Comparison of ENCODE assay signal across 23 mouse cellular contexts in the genomic region with DNA sequence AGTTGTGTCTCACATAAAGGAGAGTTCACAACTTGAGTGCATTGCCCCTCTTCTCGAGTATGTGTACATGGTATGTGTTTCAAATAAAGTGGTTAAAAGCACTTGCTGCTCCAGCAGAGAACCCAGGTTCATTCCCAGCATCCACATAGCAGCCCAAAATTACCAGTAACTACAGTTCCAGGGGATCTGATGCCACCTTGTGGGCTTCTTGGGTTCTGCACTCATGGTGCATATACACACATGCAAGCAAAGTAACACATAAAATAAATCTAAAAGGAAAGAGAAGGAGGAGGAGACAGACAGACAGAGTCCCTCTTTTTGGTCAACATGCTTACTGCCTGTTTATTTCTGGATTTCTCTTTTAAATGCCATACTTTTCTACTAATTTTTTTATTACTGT. TPM values are rescaled to one million over a fixed set of nuclear protein-coding genes. Genes with fewer than 3 reads are reported as not detected.
DNase-seq lines count a peak whose midpoint lies in the region; ATAC-seq and TF ChIP-seq lines count a peak whose summit lies in the region.
"Had no signal": no experiment of that assay in that cellular context is flagged by ENCODE, and none has a peak within 500 bp of the region (broad histone marks: within the 10 kb centered on the region; RNA-seq: fewer than 3 reads in every experiment).

No protein-coding gene starts in this region.

- no peak overlapping the region for H3K27ac ChIP-seq in gastrocnemius, adult 2 months
- H3K27ac ChIP-seq in liver, embryonic 14.5 days = no peak overlapping the region
- no peak overlapping the region for H3K27ac ChIP-seq in liver, embryonic 11.5 days (ENCODE audit: low read depth, low read length)
- H3K27ac ChIP-seq: embryonic facial prominence, embryonic 10.5 days; forebrain, embryonic 13.5 days; hindbrain, embryonic 15.5 days; lung, embryonic 15.5 days had no signal

- H3K27me3 ChIP-seq in liver, embryonic 14.5 days (ENCODE audit: control insufficient read depth, insufficient read depth, low read length) = no peaks in the 10 kb centered on the region
- H3K27me3 ChIP-seq in liver, embryonic 11.5 days (replicated peaks; ENCODE audit: control insufficient read depth, insufficient read depth, low read length) = peaks cover 2% of the 10 kb centered on the region; the same call in 1 of the 2 replicates
- H3K27me3 ChIP-seq: forebrain, embryonic 13.5 days; hindbrain, embryonic 15.5 days; lung, embryonic 15.5 days; Patski had no signal

- no peak for TF ChIP-seq EP300 in liver, embryonic 14.5 days (IDR thresholded peaks at IDR 0.05; ENCODE audit: low read depth)

- TF ChIP-seq CTCF in gastrocnemius, adult 2 months (IDR thresholded peaks at IDR 0.05) = peak; percentile 51
- TF ChIP-seq CTCF in liver, embryonic 14.5 days (IDR thresholded peaks at IDR 0.05; ENCODE audit: low read depth) = peak; percentile 29; the same call in 1 of the 2 replicates

- no peak overlapping the region for H3K4me2 ChIP-seq in liver, embryonic 14.5 days (ENCODE audit: low read depth)
- H3K4me2 ChIP-seq in liver, embryonic 11.5 days = no peak overlapping the region
- H3K4me2 ChIP-seq: forebrain, embryonic 13.5 days; heart, embryonic 12.5 days; hindbrain, embryonic 15.5 days; lung, embryonic 15.5 days had no signal

- H3K4me3 ChIP-seq in gastrocnemius, adult 2 months = no peak overlapping the region
- H3K4me3 ChIP-seq in liver, embryonic 14.5 days (ENCODE audit: insufficient read depth in 1 of 2, low read depth in 2 of 2, low read length in 2 of 2) = no peak overlapping the region
- H3K4me3 ChIP-seq in liver, embryonic 11.5 days (ENCODE audit: low read depth, low read length) = no peak overlapping the region
- H3K4me3 ChIP-seq: embryonic facial prominence, embryonic 10.5 days; forebrain, embryonic 13.5 days; heart, embryonic 12.5 days; hindbrain, embryonic 15.5 days; lung, embryonic 15.5 days had no signal

- no peaks in the 10 kb centered on the region for H3K9me3 ChIP-seq in liver, embryonic 14.5 days (ENCODE audit: control insufficient read depth, low read length)
- H3K9me3 ChIP-seq in liver, embryonic 11.5 days (ENCODE audit: control insufficient read depth, low read length) = no peaks in the 10 kb centered on the region
- H3K9me3 ChIP-seq: hindbrain, embryonic 15.5 days; lung, embryonic 15.5 days had no signal

- DNase-seq in gastrocnemius, adult 2 months = no peak
- DNase-seq in gastrocnemius, postnatal 4 days (ENCODE audit: low spot score in 2 of 2) = no peak
- no peak for DNase-seq in liver, embryonic 14.5 days (ENCODE audit: low read depth in 3 of 3, low spot score in 3 of 3)
- no peak for DNase-seq in liver, embryonic 11.5 days (ENCODE audit: low spot score)
- DNase-seq in 416B (ENCODE audit: low read depth) = peak; percentile 11
- DNase-seq in ZHBTc4 (ENCODE audit: low read depth, low spot score) = peak; percentile 70
- no peak for DNase-seq in ovary, postnatal 14 days (ENCODE audit: low spot score)
- DNase-seq: adrenal gland, postnatal 36 days; cerebellum, adult 18-20 months; heart, postnatal 14 days; kidney, adult 11 months; kidney, postnatal 10 days; left cerebral cortex, postnatal 4 days; right cerebral cortex, postnatal 4 days; thymus, postnatal 14 days had no signal

- H3K36me3 ChIP-seq in liver, embryonic 14.5 days (replicated peaks; ENCODE audit: control insufficient read depth, insufficient read depth, low read depth) = no peaks in the 10 kb centered on the region
- no peaks in the 10 kb centered on the region for H3K36me3 ChIP-seq in liver, embryonic 11.5 days (ENCODE audit: control insufficient read depth, insufficient read depth, low read length)
- H3K36me3 ChIP-seq: hindbrain, embryonic 15.5 days; lung, embryonic 15.5 days had no signal

- no peaks in the 10 kb centered on the region for H3K4me1 ChIP-seq in liver, embryonic 14.5 days (replicated peaks; ENCODE audit: control insufficient read depth in 2 of 2, insufficient read depth in 2 of 2, low read length in 1 of 2)
- H3K4me1 ChIP-seq in liver, embryonic 11.5 days (replicated peaks; ENCODE audit: control insufficient read depth, insufficient read depth, low read length) = no peaks in the 10 kb centered on the region
- H3K4me1 ChIP-seq: lung, embryonic 15.5 days had no signal

- no peak overlapping the region for H3K9ac ChIP-seq in liver, embryonic 14.5 days (replicated peaks)
- no peak overlapping the region for H3K9ac ChIP-seq in liver, embryonic 11.5 days (ENCODE audit: low read depth, low read length)
- H3K9ac ChIP-seq: forebrain, embryonic 13.5 days; heart, embryonic 12.5 days; hindbrain, embryonic 15.5 days; lung, embryonic 15.5 days had no signal

- ATAC-seq in liver, embryonic 14.5 days (ENCODE audit: insufficient read depth) = no peak
- ATAC-seq in liver, embryonic 11.5 days (replicated peaks; ENCODE audit: low FRiP score) = no peak
- ATAC-seq in erythroblast, adult 5-6 weeks (replicated peaks; ENCODE audit: low FRiP score, poor library complexity, severe bottlenecking) = no peak
- ATAC-seq: forebrain, embryonic 13.5 days; Patski had no signal

- 39% methylated on average over 1 of the region's 1 CpGs for WGBS in liver, embryonic 14.5 days (ENCODE audit: insufficient replicate concordance)
- 76% methylated on average over 1 of the region's 1 CpGs for WGBS in liver, embryonic 11.5 days

- intact Hi-C loops in gastrocnemius, adult 2 months (cut with DNase I) = no loop called here

RNA-seq across cellular contexts. Expression of gene Fbln2, which starts 37.5 kb away (rescaled TPM):
- total RNA-seq in gastrocnemius, adult 2 months (2021) = 10 to 100 TPM; 43.6 to 64.7 TPM
- total RNA-seq in gastrocnemius, postnatal 4 days (2021) = 100 to 1,000 TPM; 115 to 127 TPM
- 4.0 and 5.1 TPM in 2 replicates for polyA plus RNA-seq in liver, embryonic 14.5 days (2012; rRNA removed)
- polyA plus RNA-seq in liver, embryonic 14.5 days (2014; fragmentation: Nextera tagmentation; extraction: Ambion mirVana) = 4.3 and 4.4 TPM in 2 replicates
- 33.3 and 36.3 TPM in 2 replicates for polyA plus RNA-seq in liver, embryonic 11.5 days (2014; fragmentation: Nextera tagmentation; extraction: Ambion mirVana)
- not detected in 2 replicates for total RNA-seq in erythroblast, adult 5-6 weeks (2015; ENCODE audit: low replicate concordance)
- total RNA-seq in erythroblast, adult 5-6 weeks (2017; ENCODE audit: low replicate concordance) = not detected in 2 replicates
- total RNA-seq: megakaryocyte progenitor cell, adult 5-6 weeks had no signal

Comparison
In these comparisons a context has a peak if more than half of its experiments do, and no peak if none do; other contexts are left out.
1. DNase-seq: peak in 416B (single experiment) and ZHBTc4 (single experiment); none in gastrocnemius, adult 2 months (single experiment), gastrocnemius, postnatal 4 days (0 of 2), liver, embryonic 14.5 days (0 of 3), liver, embryonic 11.5 days (single experiment) and ovary, postnatal 14 days (single experiment).
2. RNA of gene Fbln2, which starts 37.5 kb away (total RNA-seq): 115 to 127 TPM in gastrocnemius, postnatal 4 days and 43.6 to 64.7 TPM in gastrocnemius, adult 2 months; not detected in erythroblast, adult 5-6 weeks; every median in the first group is over 10 times any median in the second.